8 mouse cellular contexts compared by ENCODE assay signal in the genomic region with DNA sequence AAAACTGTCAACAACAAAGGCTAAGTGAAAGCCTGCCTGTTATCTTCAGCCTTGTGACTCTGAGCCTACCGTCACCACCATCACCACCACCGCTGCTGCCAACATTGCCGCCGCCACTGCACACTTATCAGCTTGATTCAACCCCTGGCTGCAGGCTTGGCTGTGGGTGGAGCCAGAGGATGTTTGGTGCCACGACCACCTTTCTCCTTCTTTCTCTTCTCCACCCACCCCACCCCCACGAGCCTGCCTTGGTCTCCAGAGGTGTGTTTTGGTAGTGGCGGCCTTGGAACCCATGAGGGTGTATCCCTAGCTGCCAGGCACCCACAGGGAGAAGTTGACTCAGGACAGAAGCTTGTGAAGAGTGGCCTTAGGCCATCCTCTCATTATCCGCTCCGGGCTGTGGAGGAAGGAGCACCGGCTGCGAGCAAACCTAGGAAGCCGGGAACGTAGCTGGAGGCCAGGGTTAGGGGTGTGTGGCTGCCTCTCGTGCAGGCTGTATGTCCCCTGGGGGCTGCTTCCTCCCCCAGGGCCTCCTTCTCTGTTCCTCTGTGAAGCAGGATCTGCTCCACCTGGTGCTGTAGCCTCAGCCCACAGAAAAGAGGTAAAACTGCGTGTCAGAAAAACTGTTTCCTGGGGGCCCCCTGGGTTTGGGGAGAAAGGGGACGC. TPM values are rescaled to one million over a fixed set of nuclear protein-coding genes. Genes with fewer than 3 reads are reported as not detected.
A peak's percentile ranks its signal among the peaks of the same experiment; 100 is the strongest.
DNase-seq lines count a peak whose midpoint lies in the region; ATAC-seq and TF ChIP-seq lines count a peak whose summit lies in the region.

No protein-coding gene starts in this region.

- TF ChIP-seq CTCF in kidney, postnatal 0 days (IDR thresholded peaks at IDR 0.05; ENCODE audit: low read depth), result no peak

- intact Hi-C loops in gastrocnemius, postnatal 36 days (cut with DNase I), result loop anchor here (5.0 kb wide), 1 partner anchor 53 kb away; the partner anchor contains the start of gene Irf2bpl

- H3K4me3 ChIP-seq in kidney, postnatal 0 days (replicated peaks; ENCODE audit: low read depth, low read length), result no peak overlapping the region
- no peak overlapping the region for H3K4me3 ChIP-seq in embryonic facial prominence, embryonic 15.5 days (replicated peaks)
- no peak overlapping the region for H3K4me3 ChIP-seq in limb, embryonic 10.5 days
- H3K4me3 ChIP-seq in stomach, embryonic 16.5 days (replicated peaks; ENCODE audit: low read length), result no peak overlapping the region

- no peak for ATAC-seq in kidney, postnatal 0 days (replicated peaks; ENCODE audit: low FRiP score, low read depth)
- ATAC-seq in embryonic facial prominence, embryonic 15.5 days (ENCODE audit: insufficient number of reproducible peaks, low FRiP score, low TSS enrichment, low read depth), result no peak
- ATAC-seq in stomach, embryonic 16.5 days (ENCODE audit: insufficient read depth, low FRiP score), result no peak

- H3K27me3 ChIP-seq in kidney, postnatal 0 days (ENCODE audit: insufficient read depth, low read length), result no peaks in the 10 kb centered on the region
- H3K27me3 ChIP-seq in embryonic facial prominence, embryonic 15.5 days, result no peaks in the 10 kb centered on the region
- no peaks in the 10 kb centered on the region for H3K27me3 ChIP-seq in limb, embryonic 10.5 days (ENCODE audit: low read depth, poor library complexity, severe bottlenecking)
- no peaks in the 10 kb centered on the region for H3K27me3 ChIP-seq in stomach, embryonic 16.5 days (ENCODE audit: control insufficient read depth, insufficient read depth, low read length)

- H3K27ac ChIP-seq in kidney, postnatal 0 days, result no peak overlapping the region
- H3K27ac ChIP-seq in embryonic facial prominence, embryonic 15.5 days (replicated peaks), result peak overlapping the region; percentile 69
- peak overlapping the region; percentile 65 for H3K27ac ChIP-seq in limb, embryonic 10.5 days
- H3K27ac ChIP-seq in stomach, embryonic 16.5 days (ENCODE audit: low read length), result peak overlapping the region; percentile 4; the same call in 1 of the 2 replicates

- H3K9me3 ChIP-seq in kidney, postnatal 0 days (replicated peaks; ENCODE audit: low read length), result no peaks in the 10 kb centered on the region
- H3K9me3 ChIP-seq in embryonic facial prominence, embryonic 15.5 days (replicated peaks), result no peaks in the 10 kb centered on the region
- no peaks in the 10 kb centered on the region for H3K9me3 ChIP-seq in limb, embryonic 10.5 days (replicated peaks)
- H3K9me3 ChIP-seq in stomach, embryonic 16.5 days (replicated peaks; ENCODE audit: control insufficient read depth, low read length), result no peaks in the 10 kb centered on the region

- peaks cover 50% of the 10 kb centered on the region for H3K4me1 ChIP-seq in kidney, postnatal 0 days (replicated peaks; ENCODE audit: insufficient read depth, low read length)
- peaks cover 74% of the 10 kb centered on the region for H3K4me1 ChIP-seq in embryonic facial prominence, embryonic 15.5 days
- peaks cover 58% of the 10 kb centered on the region for H3K4me1 ChIP-seq in limb, embryonic 10.5 days
- H3K4me1 ChIP-seq in stomach, embryonic 16.5 days (ENCODE audit: control insufficient read depth, insufficient read depth, low read length), result peaks cover 51% of the 10 kb centered on the region

- H3K36me3 ChIP-seq in kidney, postnatal 0 days (ENCODE audit: insufficient read depth, low read length), result no peaks in the 10 kb centered on the region
- H3K36me3 ChIP-seq in embryonic facial prominence, embryonic 15.5 days, result no peaks in the 10 kb centered on the region
- H3K36me3 ChIP-seq in limb, embryonic 10.5 days, result no peaks in the 10 kb centered on the region
- H3K36me3 ChIP-seq in stomach, embryonic 16.5 days (ENCODE audit: control insufficient read depth, insufficient read depth, low read length), result no peaks in the 10 kb centered on the region

- WGBS in kidney, postnatal 0 days, result 69% methylated on average over 16 of the region's 16 CpGs
- 50% methylated on average over 16 of the region's 16 CpGs for WGBS in embryonic facial prominence, embryonic 15.5 days
- 72% methylated on average over 16 of the region's 16 CpGs for WGBS in limb, embryonic 10.5 days
- 58% methylated on average over 16 of the region's 16 CpGs for WGBS in stomach, embryonic 16.5 days

- H3K4me2 ChIP-seq in kidney, postnatal 0 days (ENCODE audit: low read length), result no peak overlapping the region
- no peak overlapping the region for H3K4me2 ChIP-seq in embryonic facial prominence, embryonic 15.5 days (replicated peaks)
- H3K4me2 ChIP-seq in stomach, embryonic 16.5 days (ENCODE audit: low read depth, low read length), result no peak overlapping the region

- DNase-seq in kidney, postnatal 0 days (ENCODE audit: low spot score), result no peak
- DNase-seq in kidney, adult 18-20 months, result no peak
- no peak for DNase-seq in limb, embryonic 10.5 days (ENCODE audit: low spot score)
- DNase-seq in lung, postnatal 25 days (ENCODE audit: low spot score), result no peak
- DNase-seq in gastrocnemius, postnatal 4 days (ENCODE audit: low spot score in 2 of 2), result no peak
- DNase-seq in gastrocnemius, postnatal 36 days, result no peak

- H3K9ac ChIP-seq in kidney, postnatal 0 days (ENCODE audit: low read depth, low read length), result peak overlapping the region; percentile 20; the same call in 1 of the 2 replicates
- no peak overlapping the region for H3K9ac ChIP-seq in embryonic facial prominence, embryonic 15.5 days
- peak overlapping the region; percentile 51 for H3K9ac ChIP-seq in stomach, embryonic 16.5 days (ENCODE audit: low read length)

RNA-seq across cellular contexts. Expression of gene Irf2bpl, which starts 54.9 kb away (rescaled TPM):
- 52.1 and 57.9 TPM in 2 replicates for polyA plus RNA-seq in kidney, postnatal 0 days (2015; fragmentation: Nextera tagmentation; extraction: Ambion mirVana)
- polyA plus RNA-seq in embryonic facial prominence, embryonic 15.5 days (2015; fragmentation: Nextera tagmentation; extraction: Ambion mirVana), result 45.2 and 50.6 TPM in 2 replicates
- polyA plus RNA-seq in limb, embryonic 10.5 days (2016; fragmentation: Nextera tagmentation; extraction: Ambion mirVana), result 11.9 and 22.6 TPM in 2 replicates
- polyA plus RNA-seq in stomach, embryonic 16.5 days (2015; fragmentation: Nextera tagmentation; extraction: Ambion mirVana), result 10.1 and 11.7 TPM in 2 replicates
- 10 to 100 TPM; 43.2 to 44.8 TPM for total RNA-seq in gastrocnemius, postnatal 4 days (2021)
- 10 to 100 TPM; 18.6 to 23.7 TPM for total RNA-seq in gastrocnemius, postnatal 36 days (2021)
